Mouse (Mus musculus): ENCODE results near the gene Lrp2.
"Not testable (repeated sequence)": the region's sequence is repeated elsewhere in the genome, so short reads cannot be mapped to it uniquely, and the experiment has no call there.

The Lrp2 gene

DNA sequence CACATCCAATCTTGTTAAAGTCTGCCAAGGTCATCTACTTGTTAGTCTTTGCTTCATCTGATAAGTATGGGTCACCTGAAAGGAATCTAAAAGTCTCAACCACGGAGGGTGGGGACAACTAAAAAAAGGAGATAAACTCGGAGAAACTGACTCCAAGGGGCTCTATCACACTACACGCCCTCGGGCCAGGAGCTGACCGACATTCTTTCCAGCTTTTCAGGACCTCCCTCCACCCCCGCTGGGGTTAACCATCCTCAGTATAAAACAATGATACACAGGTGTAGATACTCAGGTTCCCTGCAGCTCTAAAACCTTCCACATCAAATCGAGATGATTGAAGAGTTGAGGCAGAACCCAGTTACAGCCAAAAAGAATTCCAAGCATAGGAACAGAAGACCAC lies 3.0 kb downstream of the Lrp2 start:
- DNase-seq (ENCODE audit: low spot score in 2 of 2) = no peak

- DNase-seq (ENCODE audit: low spot score in 2 of 2) = not testable (repeated sequence)
These were observed 3.8 kb downstream of the Lrp2 start for GRCm38 (mm10) chr2:69582068-69582467.

DNA sequence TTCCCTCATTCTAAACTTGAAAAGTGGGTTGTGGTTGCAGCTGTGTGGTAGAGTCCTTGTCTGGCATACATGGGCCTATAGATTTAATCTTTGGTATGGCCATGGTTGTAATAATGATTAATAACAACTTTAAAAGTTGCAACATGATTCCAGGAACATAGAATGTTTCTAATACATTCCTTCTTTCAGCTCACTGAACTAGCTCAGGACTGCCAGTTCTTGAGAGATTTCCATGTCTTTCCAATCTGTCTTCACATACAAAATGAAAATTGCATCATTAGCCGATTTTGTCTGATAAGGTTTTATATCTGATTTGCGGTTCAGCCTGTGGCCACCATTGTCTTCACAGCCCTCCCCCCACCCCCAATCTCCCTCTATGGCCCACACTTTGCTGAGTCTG lies 5.8 kb downstream of the Lrp2 start:
- no peak for DNase-seq (ENCODE audit: low spot score in 2 of 2)

GRCm38 (mm10) chr2:69578206-69578605 lies 7.7 kb downstream of the Lrp2 start:
- DNase-seq (ENCODE audit: low spot score in 2 of 2) = no peak

DNA sequence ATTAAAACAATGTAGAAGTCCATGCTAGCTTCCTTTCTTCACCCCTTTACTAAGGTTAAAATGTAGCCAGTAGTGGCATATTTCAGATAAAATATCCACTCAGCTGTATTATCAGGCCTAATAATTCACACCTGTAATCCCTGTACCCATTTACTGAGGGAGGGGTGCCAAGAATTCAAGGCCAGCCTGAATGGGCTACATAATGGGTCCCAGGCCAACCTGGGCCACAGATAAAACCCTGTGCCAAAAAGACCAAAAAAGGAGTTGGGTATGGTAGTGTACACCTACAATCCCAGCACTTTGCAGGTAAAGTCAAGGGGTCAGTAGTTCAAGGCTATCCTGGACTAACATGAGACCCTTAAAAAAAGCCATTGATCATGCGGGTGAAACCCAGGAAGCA lies 9.3 kb downstream of the Lrp2 start:
- DNase-seq (ENCODE audit: low spot score in 2 of 2) = no peak

DNA sequence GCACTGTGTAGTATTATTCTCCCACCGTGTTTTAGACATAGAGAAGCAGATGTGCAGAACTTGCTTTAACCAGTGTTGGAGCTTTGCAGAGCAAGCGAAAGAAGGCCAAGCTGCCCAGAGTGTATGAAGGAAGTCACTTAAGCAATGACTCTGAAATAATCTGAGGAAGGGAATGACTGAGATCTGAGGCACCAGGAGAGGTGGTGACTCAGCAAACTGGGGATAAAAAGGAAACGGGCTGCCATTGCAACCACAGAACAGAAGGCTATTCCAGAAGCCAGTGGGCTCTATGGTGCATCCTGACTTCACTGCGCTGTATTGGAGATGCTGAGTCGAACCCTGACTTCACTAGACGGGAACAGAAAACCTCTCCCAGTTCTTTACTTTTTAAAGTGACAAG lies 10.9 kb downstream of the Lrp2 start:
- no peak for DNase-seq (ENCODE audit: low spot score in 2 of 2)

DNA sequence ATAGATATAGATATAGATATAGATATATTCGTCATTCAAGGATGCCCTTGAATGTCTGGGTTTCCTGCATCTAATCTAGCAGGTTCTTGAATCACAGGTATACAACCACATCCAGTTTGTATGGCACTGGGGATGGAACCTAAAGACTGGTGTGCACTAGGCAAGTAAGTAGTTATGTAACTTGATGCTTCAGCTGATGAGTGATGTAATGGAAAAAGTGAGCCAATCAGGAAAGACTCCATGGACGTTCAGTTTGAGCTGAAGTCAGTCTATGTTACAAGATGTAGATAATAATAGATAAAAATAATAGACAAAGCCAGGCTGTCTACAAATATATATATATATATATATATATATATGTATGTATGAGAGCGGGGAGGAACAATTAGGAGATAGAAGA lies 11.6 kb downstream of the Lrp2 start:
- no peak for DNase-seq (ENCODE audit: low spot score in 2 of 2)

GRCm38 (mm10) chr2:69573733-69574054 lies 12.2 kb downstream of the Lrp2 start:
- no peak for DNase-seq (ENCODE audit: low spot score in 2 of 2)

GRCm38 (mm10) chr2:69573038-69573732 lies 12.7 kb downstream of the Lrp2 start:
- no peak for DNase-seq (ENCODE audit: low spot score in 2 of 2)

- DNase-seq (ENCODE audit: low spot score in 2 of 2) = no peak
These were observed 15.3 kb downstream of the Lrp2 start for GRCm38 (mm10) chr2:69570556-69570955.

- no peak for DNase-seq (ENCODE audit: low spot score in 2 of 2)
These were observed 19.6 kb downstream of the Lrp2 start for GRCm38 (mm10) chr2:69566281-69566680.

GRCm38 (mm10) chr2:69563492-69563891 lies 22.4 kb downstream of the Lrp2 start:
- DNase-seq (ENCODE audit: low spot score in 2 of 2) = no peak

DNA sequence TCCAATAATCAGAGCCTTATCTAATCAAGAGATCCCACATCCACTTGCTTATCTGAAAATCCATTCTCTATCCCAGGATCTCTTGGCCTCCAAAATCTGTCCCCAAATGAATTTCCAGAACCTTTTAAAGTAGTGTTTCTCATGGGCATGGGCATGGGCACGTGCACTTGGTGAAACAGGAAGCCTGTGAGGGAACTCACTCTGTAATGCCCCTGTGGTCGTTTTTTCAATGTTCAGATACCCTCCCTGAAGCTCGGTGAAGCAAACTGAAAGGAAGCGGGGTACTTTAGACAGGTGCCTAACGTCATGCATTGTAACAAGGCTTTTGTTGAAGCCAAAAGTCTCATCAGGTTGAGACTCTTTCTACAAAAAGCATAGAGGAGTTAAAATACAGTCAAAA lies 23.1 kb downstream of the Lrp2 start:
- no peak for DNase-seq (ENCODE audit: low spot score in 2 of 2)

- DNase-seq (ENCODE audit: low spot score in 2 of 2) = no peak
These were observed 25.6 kb downstream of the Lrp2 start for GRCm38 (mm10) chr2:69560221-69560620.

GRCm38 (mm10) chr2:69559380-69559779 lies 26.5 kb downstream of the Lrp2 start:
- no peak for DNase-seq (ENCODE audit: low spot score in 2 of 2)

- no peak for DNase-seq (ENCODE audit: low spot score in 2 of 2)
These were observed 29.2 kb downstream of the Lrp2 start for GRCm38 (mm10) chr2:69556686-69557085.

DNA sequence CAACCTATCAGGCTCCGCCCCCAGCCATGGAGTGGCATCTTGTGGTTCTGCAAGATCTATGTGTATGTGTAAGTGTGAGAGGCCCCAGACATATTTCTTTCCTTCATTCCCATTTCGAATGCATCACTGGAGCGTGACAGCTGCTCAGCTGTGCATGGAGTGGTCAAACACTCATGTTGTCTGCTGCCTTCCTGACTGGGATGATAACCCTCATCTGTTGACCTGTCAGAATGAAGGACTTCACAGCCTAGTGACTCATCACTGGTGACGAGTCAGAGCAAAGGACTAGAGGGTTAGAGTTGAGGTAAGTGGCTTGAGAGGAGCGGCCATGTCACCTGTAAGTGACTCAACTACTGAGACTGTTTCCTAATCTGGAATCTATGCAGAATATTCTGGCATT lies 34.2 kb downstream of the Lrp2 start:
- DNase-seq (ENCODE audit: low spot score in 2 of 2) = no peak

- DNase-seq (ENCODE audit: low spot score in 2 of 2) = no peak
These were observed 39.0 kb downstream of the Lrp2 start for GRCm38 (mm10) chr2:69546823-69547222.

- no peak for DNase-seq (ENCODE audit: low spot score in 2 of 2)
These were observed 49.8 kb downstream of the Lrp2 start for GRCm38 (mm10) chr2:69536018-69536417.

DNA sequence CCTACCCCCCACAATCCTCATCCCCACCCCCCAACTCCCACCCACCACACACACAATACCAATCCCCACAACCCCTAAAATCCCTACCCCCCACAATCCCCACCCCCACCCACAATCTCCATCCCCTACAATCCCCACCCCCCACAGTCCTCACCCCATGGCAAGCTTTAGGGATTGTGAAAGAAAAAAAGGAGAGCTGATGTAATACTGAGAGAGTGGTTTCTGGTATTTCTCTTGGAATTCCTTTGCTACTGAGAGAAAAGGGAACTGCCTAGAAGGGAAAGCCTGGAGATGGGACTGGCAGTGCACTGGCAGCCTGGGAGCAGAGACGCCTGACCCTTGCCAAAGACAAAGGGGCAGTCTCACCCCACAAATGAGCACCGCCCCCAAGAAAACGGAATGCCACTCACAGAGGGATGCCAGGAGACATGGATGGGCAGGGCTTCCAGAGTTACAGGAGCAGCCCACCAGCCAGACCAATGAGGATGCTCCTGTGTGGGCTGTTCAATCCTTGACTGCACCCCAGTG lies 54.3 kb downstream of the Lrp2 start:
- no peak for DNase-seq (ENCODE audit: low spot score in 2 of 2)

DNA sequence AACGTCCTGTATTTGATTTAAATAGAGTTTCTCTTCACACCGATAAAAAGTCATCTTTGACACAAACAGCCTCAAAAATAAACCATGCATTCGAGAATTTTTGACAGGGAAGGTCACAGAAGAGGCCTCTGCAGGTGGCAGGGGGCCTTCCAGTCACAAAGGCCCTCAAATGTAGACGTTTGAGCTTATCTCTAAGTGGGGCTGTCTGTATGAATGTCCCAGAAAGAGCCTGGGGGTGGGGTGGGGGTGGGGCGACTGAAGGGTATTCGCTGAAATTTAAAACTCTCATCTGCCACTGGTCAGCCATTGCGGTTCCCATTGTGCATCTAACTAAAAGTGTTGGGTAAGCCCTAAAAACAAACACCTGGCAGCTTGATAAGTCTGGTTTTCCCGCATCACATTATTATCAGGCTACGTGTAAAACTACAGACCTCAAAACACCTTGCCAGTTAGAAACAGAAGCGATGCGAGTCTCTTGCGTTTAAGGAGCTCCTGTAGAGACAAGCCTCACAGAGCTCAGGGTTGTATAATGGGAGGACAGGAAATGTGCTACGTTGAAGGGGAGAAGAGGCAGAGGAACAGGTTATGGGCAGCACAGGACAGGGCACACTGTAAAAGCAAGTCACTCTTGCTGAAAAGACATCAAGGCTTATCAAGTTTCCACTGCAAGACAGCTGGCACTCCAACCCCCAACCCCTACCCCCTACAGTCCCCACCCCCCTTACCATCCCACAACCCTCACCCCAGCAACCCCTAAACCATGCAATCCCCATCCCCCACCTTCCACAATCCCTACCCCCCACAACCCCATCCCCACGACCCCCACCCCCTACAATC lies 55.0 kb downstream of the Lrp2 start:
- DNase-seq (ENCODE audit: low spot score in 2 of 2) = no peak

GRCm38 (mm10) chr2:69530126-69530525 lies 55.7 kb downstream of the Lrp2 start:
- DNase-seq (ENCODE audit: low spot score in 2 of 2) = no peak

- DNase-seq (ENCODE audit: low spot score in 2 of 2) = no peak
These were observed 65.6 kb downstream of the Lrp2 start for GRCm38 (mm10) chr2:69520273-69520672.
